Mouse (Mus musculus) embryonic fibroblast, embryonic 13.5 days (primary cell): ENCODE results near the gene BC024978. TPM values are rescaled to one million over a fixed set of nuclear protein-coding genes. Genes with fewer than 3 reads are reported as not detected.
"Not testable (repeated sequence)": the region's sequence is repeated elsewhere in the genome, so short reads cannot be mapped to it uniquely, and the experiment has no call there.

Source experiments
- H3K27ac ChIP-seq: 2 replicates; pipeline ENCODE4 v1.5.1; 2012; ENCODE audit warnings: low read length, control low read depth, inconsistent platforms; ENCODE audit not compliant: insufficient read depth
- H3K4me1 ChIP-seq: 2 replicates; pipeline ENCODE4 v1.6.1; 2011; ENCODE audit warnings: low read length; ENCODE audit not compliant: control insufficient read depth, insufficient read depth
- H3K4me3 ChIP-seq: 2 replicates; pipeline ENCODE4 v1.5.1; 2011; ENCODE audit warnings: mild to moderate bottlenecking, control low read depth, low read length; ENCODE audit not compliant: insufficient read depth
- CTCF ChIP-seq: IDR thresholded peaks from 2 replicates; pipeline ENCODE4 v1.5.1; 2011; ENCODE audit warnings: mild to moderate bottlenecking, control low read depth, low read length, moderate library complexity, borderline replicate concordance; ENCODE audit not compliant: insufficient read depth
- POLR2A ChIP-seq: IDR thresholded peaks from 2 replicates; pipeline ENCODE4 v1.6.1; 2011; ENCODE audit warnings: low read depth, mild to moderate bottlenecking, control low read depth, low read length, moderate library complexity
- polyA plus RNA-seq: library from polyadenylated mRNA; stranded (reverse); fragments of >200 nt; gene quantifications from 2 replicates; pipeline ENCODE4 v1.2.4, GENCODE M21; 2011; ENCODE audit warnings: low read depth; ENCODE audit not compliant: missing spikeins, insufficient read length

The BC024978 gene
- polyA plus RNA-seq, 1 experiment, result 7.3 TPM

DNA sequence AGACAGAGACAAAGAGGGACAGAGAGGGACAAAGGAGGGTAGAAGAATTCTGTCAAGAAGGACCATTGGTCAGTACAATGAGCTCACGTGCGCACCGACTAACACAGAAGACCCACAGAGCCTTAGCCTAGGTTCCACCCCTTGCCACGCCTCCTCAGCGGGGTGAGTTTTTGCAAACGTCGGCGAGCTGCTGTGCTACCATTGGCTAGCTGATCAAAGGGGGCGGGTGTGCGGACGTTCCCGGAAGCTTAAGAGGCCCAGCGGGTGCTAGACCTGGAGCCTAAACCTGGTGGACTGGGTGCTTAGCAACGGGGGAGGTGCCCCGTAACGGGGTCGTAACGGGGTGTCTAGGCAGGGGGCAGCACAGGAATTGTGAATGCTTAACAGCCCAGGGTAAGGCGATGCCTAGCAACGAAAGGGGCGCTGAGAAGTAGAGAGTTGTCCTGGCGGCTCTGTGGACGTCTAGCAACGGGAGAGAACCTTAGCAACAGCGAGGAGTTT, 37.2 kb downstream of the BC024978 start, which contains the start of gene Coq8b:
Gene Coq8b (plus strand): TSS at position 243 of the 501 bp plus-strand sequence.
- Histone ChIP-seq H3K4me3 (peak within 1 kb of the TSS; percentile 54), H3K4me1 (peaks cover 7% of the 10 kb centered on the region; the same call in 1 of the 2 replicates), H3K27ac (peak within 1 kb of the TSS; percentile 98)
- peak; percentile 79 for TF ChIP-seq POLR2A
- TF ChIP-seq CTCF, result no peak

DNA sequence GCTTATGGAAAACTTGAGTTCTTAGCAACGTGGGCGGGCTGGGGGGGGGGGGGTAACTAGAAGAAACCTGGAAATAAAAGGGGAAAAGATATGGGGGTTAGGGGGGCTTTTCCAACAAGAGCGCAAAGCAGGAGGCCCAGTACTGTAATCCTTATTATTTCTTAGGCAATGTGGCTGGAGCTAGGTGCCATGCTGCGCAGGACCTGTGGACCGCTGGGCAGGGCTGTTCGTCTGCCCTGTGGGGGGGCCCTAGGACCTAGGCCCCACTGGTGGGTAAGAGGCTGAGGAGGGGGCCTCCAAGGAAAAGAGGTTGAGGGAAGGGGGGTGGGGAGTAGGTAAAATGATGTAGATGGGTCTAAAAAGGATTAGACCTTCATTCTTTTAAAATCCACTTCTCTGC, 37.7 kb downstream of the BC024978 start:
- TF ChIP-seq CTCF (no peak), POLR2A (no peak)
- Histone ChIP-seq H3K4me1 (peaks cover 7% of the 10 kb centered on the region; the same call in 1 of the 2 replicates), H3K4me3 (peak overlapping the region; percentile 54), H3K27ac (peak overlapping the region; percentile 69)

DNA sequence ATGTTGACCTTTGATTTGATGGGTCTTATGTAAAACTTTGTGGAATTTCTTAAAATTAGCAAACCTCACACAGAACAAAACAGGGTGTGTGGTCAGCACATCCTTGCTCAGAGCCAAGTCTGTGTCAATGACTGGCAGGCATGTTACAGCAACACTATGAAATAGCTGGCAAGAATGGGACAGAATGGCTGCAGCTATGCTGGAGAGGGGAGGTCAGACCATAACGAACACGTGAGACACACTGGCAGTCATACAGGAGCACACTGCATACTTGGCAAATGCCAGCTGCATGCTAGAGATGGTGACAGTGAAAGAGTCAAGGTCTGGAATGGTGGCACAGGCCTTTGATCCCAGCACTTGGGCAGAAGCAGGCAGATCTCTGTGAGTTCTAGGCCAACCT, 40.1 kb downstream of the BC024978 start:
- Histone ChIP-seq H3K4me3 (no peak overlapping the region), H3K4me1 (peaks cover 7% of the 10 kb centered on the region; the same call in 1 of the 2 replicates), H3K27ac (no peak overlapping the region)
- TF ChIP-seq CTCF (no peak), POLR2A (peak; percentile 28)

DNA sequence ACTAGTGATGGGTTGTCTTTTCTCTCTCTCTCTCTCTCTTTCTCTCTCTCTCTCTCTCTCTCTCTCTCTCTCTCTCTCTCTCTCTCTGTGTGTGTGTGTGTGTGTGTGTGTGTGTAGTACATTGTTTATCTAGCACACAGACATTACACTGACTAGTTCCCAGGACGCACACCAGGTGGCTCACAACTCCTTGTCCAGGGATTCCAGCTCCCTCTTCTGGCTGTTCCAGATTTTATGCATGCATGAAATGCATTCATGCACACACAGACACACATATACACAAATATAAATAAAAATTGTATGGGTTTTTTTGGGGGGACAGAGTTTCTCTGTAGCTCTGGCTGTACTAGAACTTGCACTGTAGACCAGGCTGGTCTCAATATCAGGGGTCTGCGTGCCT, 41.9 kb downstream of the BC024978 start:
- Histone ChIP-seq H3K4me3 (no peak overlapping the region), H3K27ac (no peak overlapping the region), H3K4me1 (peaks cover 5% of the 10 kb centered on the region; the same call in 1 of the 2 replicates)
- TF ChIP-seq POLR2A, result no peak
- no peak for TF ChIP-seq CTCF

DNA sequence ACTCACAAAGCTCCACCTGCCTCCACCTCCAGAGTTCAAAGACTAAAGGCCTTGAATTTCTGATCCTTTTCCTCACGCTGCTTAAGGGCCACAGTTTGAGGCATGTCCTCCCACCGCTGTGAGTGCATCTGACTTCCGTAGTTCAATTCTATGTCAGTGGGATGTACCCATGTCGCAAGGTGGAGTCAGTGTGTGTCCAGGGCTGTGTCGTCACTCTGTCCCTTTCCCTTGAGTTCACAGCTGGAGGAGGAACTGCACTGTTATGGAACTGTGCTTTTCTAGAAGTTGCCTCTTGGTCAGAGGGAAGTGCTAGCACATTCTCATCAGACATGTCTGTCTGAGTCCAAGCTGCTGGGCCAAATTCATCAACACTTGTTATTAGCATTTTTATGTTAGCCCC, 43.0 kb downstream of the BC024978 start:
- no peak overlapping the region for H3K27ac ChIP-seq
- H3K4me3 ChIP-seq, result no peak overlapping the region
- peaks cover 4% of the 10 kb centered on the region; the same call in 1 of the 2 replicates for H3K4me1 ChIP-seq
- TF ChIP-seq POLR2A (no peak), CTCF (no peak)

DNA sequence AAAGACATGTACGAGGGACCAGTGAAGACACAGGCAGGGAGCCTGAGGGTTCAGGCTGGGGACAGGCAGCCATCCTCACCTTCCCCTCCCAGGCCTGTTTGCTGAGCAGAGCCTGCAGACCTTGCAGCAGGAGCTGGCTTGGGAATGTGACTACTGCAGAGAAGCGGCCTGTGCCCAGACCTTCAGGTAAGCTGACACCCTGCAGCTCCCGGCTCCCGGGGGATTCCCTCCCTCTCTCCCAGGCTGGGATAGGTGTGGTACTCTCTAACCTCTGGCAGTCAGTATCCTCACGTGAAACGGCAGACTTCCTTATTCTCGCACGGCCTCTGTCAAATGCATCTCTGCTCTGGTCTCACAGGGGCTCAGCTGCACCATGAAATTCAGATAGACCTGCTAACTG, 47.6 kb downstream of the BC024978 start:
- no peak overlapping the region for H3K4me3 ChIP-seq
- TF ChIP-seq POLR2A (no peak), CTCF (no peak)
- H3K27ac ChIP-seq, result no peak overlapping the region
- no peaks in the 10 kb centered on the region for H3K4me1 ChIP-seq

DNA sequence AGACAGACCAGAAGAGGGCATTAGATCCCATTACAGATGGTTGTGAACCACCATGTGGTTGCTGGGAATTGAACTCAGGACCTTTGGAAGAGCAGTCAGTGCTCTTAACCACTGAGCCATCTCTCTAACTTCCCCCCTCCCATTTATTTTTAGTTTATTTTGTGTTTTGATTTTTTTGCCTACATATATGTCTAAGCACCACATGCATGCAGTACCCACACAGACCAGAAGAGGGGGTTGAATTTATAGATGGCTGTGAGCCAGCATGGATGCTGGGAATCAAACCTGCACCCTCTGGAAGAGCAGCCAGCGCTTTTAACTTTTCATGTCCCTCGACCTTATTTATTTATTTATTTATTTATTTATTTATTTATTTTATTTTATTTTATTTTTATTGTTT, 48.5 kb downstream of the BC024978 start:
- not testable (repeated sequence) for H3K27ac ChIP-seq, H3K4me3 ChIP-seq, H3K4me1 ChIP-seq

DNA sequence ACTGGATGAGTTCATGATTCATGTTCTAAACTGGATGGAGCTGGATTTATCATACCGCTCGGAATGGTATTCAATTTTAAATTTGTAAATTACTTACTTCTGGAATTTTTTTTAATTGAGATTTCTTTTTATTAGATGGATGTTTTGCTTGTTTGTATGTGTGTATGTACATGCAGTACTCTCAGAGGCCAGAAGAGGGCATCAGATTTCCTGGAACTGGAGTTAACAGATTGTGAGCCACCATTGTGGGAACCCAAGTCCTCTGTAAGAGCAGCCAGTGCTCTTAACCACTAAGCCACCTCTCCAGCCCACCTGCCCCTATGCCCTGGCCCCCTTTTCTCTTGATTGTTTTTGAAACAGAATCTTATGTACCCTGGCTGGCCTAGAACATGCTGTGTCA, 53.6 kb downstream of the BC024978 start:
- TF ChIP-seq POLR2A (no peak), CTCF (no peak)
- no peaks in the 10 kb centered on the region for H3K4me1 ChIP-seq
- H3K27ac ChIP-seq, result no peak overlapping the region
- no peak overlapping the region for H3K4me3 ChIP-seq

DNA sequence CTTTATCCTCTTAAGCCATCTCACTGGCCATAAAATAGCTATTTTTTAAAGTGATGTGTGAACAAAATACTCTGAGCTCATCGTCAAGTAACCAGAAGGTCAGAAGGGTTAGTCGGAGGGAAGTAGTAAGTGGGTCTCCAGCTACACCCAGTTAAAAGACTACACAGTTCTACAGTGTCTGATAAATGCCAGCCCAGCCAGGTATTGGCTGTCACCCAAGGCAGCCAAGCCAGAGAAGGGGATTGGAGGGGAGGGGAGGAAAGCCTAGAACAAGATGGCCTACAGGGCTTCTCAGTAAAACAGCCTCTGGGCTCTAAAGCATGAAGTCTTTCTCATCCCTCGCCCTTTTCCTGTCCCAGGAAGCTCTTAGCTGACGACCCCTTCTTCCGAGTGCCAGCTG, 54.3 kb downstream of the BC024978 start:
- H3K4me3 ChIP-seq, result no peak overlapping the region
- TF ChIP-seq POLR2A (no peak), CTCF (no peak)
- H3K27ac ChIP-seq, result no peak overlapping the region
- H3K4me1 ChIP-seq, result no peaks in the 10 kb centered on the region

DNA sequence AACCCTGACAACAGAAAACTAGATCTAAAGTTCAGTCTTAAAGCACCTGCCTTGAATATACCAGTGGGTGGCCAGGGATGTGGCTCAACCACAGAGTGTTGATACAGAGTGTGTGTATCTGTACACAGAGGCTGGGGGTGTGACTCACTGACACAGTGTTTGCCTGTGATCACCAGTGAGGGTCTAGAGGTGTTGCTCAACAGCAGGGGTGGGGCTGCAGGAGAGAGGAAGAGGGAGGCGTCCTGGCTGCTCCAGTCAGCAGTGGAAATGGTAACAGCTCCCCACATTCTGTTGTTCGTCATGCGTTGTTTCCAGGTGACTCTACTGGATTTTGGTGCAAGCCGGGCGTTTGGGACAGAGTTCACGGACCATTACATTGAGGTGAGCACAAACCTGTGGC, 56.4 kb downstream of the BC024978 start:
- H3K27ac ChIP-seq, result no peak overlapping the region
- no peaks in the 10 kb centered on the region for H3K4me1 ChIP-seq
- TF ChIP-seq POLR2A (no peak), CTCF (no peak)
- no peak overlapping the region for H3K4me3 ChIP-seq

DNA sequence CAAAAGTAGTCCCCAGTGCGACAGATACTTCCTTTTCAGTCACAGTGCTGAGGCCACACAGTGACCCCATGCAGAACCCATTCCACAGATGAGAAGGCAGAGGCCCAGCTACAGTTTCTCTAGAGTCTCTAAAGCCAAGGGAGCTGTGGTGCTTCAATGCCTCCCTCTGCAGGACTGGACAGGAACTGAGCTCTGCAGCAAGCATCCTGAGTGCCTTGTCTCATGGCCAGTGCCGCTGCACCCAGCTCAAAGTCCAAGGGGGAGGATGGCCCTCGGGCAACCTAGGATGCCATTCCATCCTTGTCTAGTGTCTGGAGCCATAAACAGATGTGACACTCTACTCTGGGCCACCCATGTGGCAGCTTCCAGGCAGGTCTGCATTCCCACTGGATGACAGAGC, 60.1 kb downstream of the BC024978 start:
- no peak for TF ChIP-seq POLR2A
- TF ChIP-seq CTCF, result peak; percentile 66; the same call in 1 of the 2 replicates
- Histone ChIP-seq H3K4me1 (no peaks in the 10 kb centered on the region; the same call in 1 of the 2 replicates), H3K27ac (no peak overlapping the region), H3K4me3 (no peak overlapping the region)
